Mouse (Mus musculus) embryonic facial prominence, embryonic 13.5 days (tissue): ENCODE results near the gene I0C0044D17Rik. TPM values are rescaled to one million over a fixed set of nuclear protein-coding genes. Genes with fewer than 3 reads are reported as not detected.
"Not testable (repeated sequence)": the region's sequence is repeated elsewhere in the genome, so short reads cannot be mapped to it uniquely, and the experiment has no call there.

ENCODE experiments used
- ATAC-seq: fragments of 200-750 bp; cut with Nextera tagmentation; 2 replicates; pipeline ENCODE4 v1.8.0; 2017; ENCODE audit warnings: low read depth; ENCODE audit not compliant: insufficient number of reproducible peaks, insufficient read depth, low FRiP score, low TSS enrichment
- H3K27ac ChIP-seq: fragments of 300-500 bp; sonication (generic); 2 replicates; pipeline ENCODE4 v1.5.1; 2015; ENCODE audit warnings: moderate library complexity, mild to moderate bottlenecking, inconsistent platforms
- H3K27me3 ChIP-seq: fragments of 300-500 bp; sonication (generic); 2 replicates; pipeline ENCODE4 v1.6.1; 2015; ENCODE audit warnings: mild to moderate bottlenecking, inconsistent platforms
- H3K36me3 ChIP-seq: fragments of 300-500 bp; sonication (generic); 2 replicates; pipeline ENCODE4 v1.6.1; 2015; ENCODE audit warnings: mild to moderate bottlenecking, inconsistent platforms
- H3K4me1 ChIP-seq: fragments of 300-500 bp; sonication (generic); 2 replicates; pipeline ENCODE4 v1.6.1; 2015; ENCODE audit warnings: inconsistent platforms
- H3K4me2 ChIP-seq: fragments of 300-500 bp; sonication (generic); 2 replicates; pipeline ENCODE4 v1.6.1; 2015; ENCODE audit warnings: moderate library complexity, mild to moderate bottlenecking, inconsistent platforms
- H3K4me3 ChIP-seq: fragments of 300-500 bp; sonication (generic); 2 replicates; pipeline ENCODE4 v1.5.1; 2015; ENCODE audit warnings: mild to moderate bottlenecking, inconsistent platforms
- H3K9ac ChIP-seq: fragments of 300-500 bp; sonication (generic); 2 replicates; pipeline ENCODE4 v1.6.1; 2015; ENCODE audit warnings: mild to moderate bottlenecking, inconsistent platforms
- H3K9me3 ChIP-seq: fragments of 300-500 bp; sonication (generic); 2 replicates; pipeline ENCODE4 v1.6.1; 2016; ENCODE audit warnings: inconsistent platforms
- WGBS: fragments of 180-500 bp; shearing (Covaris S2); methylation state at CpG from one replicate; pipeline ENCODE4 v1.1.7; 2015; ENCODE audit warnings: mixed read lengths; 5-methylcytosine and 5-hydroxymethylcytosine counted together
- polyA plus RNA-seq: library from polyadenylated mRNA; unstranded; fragments of >200 nt; fragmentation: Nextera tagmentation; extraction: Ambion mirVana; gene quantifications from 2 replicates; pipeline ENCODE4 v1.2.1, GENCODE M21; 2015

The I0C0044D17Rik gene
- polyA plus RNA-seq, 1 experiment from 2014 or later: not detected

- H3K27ac ChIP-seq: no peak overlapping the region
- H3K27me3 ChIP-seq: no peaks in the 10 kb centered on the region
- H3K4me2 ChIP-seq: no peak overlapping the region
- no peaks in the 10 kb centered on the region for H3K36me3 ChIP-seq
- no peaks in the 10 kb centered on the region for H3K9me3 ChIP-seq
- no peak overlapping the region for H3K9ac ChIP-seq
- no peak for ATAC-seq
- H3K4me3 ChIP-seq: no peak overlapping the region
- WGBS: 31% methylated on average over 3 of the region's 3 CpGs
- H3K4me1 ChIP-seq: peaks cover 17% of the 10 kb centered on the region
Observed at GRCm38 (mm10) chr4:98846396-98846795, 22.8 kb upstream of the I0C0044D17Rik start.

GRCm38 (mm10) chr4:98845687-98846125, 22.1 kb upstream of the I0C0044D17Rik start:
- no peak overlapping the region for H3K4me3 ChIP-seq
- no peak for ATAC-seq
- H3K27me3 ChIP-seq: no peaks in the 10 kb centered on the region
- H3K36me3 ChIP-seq: no peaks in the 10 kb centered on the region
- 62% methylated on average over 8 of the region's 8 CpGs for WGBS
- H3K27ac ChIP-seq: no peak overlapping the region
- H3K4me2 ChIP-seq: no peak overlapping the region
- no peak overlapping the region for H3K9ac ChIP-seq
- H3K4me1 ChIP-seq: peaks cover 17% of the 10 kb centered on the region
- no peaks in the 10 kb centered on the region for H3K9me3 ChIP-seq

GRCm38 (mm10) chr4:98845201-98845600, 21.6 kb upstream of the I0C0044D17Rik start:
- H3K4me2 ChIP-seq: no peak overlapping the region
- H3K36me3 ChIP-seq: no peaks in the 10 kb centered on the region
- no peaks in the 10 kb centered on the region for H3K27me3 ChIP-seq
- no peak overlapping the region for H3K9ac ChIP-seq
- peaks cover 17% of the 10 kb centered on the region for H3K4me1 ChIP-seq
- no peak overlapping the region for H3K4me3 ChIP-seq
- no peak for ATAC-seq
- no peaks in the 10 kb centered on the region for H3K9me3 ChIP-seq
- WGBS: 92% methylated on average over 4 of the region's 4 CpGs
- no peak overlapping the region for H3K27ac ChIP-seq

- Histone ChIP-seq H3K9ac (no peak overlapping the region), H3K4me2 (no peak overlapping the region), H3K27ac (no peak overlapping the region), H3K9me3 (no peaks in the 10 kb centered on the region), H3K4me1 (peaks cover 17% of the 10 kb centered on the region), H3K36me3 (no peaks in the 10 kb centered on the region), H3K27me3 (no peaks in the 10 kb centered on the region), H3K4me3 (no peak overlapping the region)
- 69% methylated on average over 7 of the region's 7 CpGs for WGBS
- no peak for ATAC-seq
Observed at GRCm38 (mm10) chr4:98843906-98844597, 20.4 kb upstream of the I0C0044D17Rik start.

GRCm38 (mm10) chr4:98841251-98841650, 17.6 kb upstream of the I0C0044D17Rik start:
- H3K4me1 ChIP-seq: peaks cover 17% of the 10 kb centered on the region
- not testable (repeated sequence) for H3K27me3 ChIP-seq, ATAC-seq, H3K4me3 ChIP-seq, H3K36me3 ChIP-seq, H3K9me3 ChIP-seq, H3K9ac ChIP-seq, H3K27ac ChIP-seq, H3K4me2 ChIP-seq
- WGBS: 94% methylated on average over 6 of the region's 6 CpGs

GRCm38 (mm10) chr4:98840526-98840925, 16.9 kb upstream of the I0C0044D17Rik start:
- Histone ChIP-seq H3K9me3 (no peaks in the 10 kb centered on the region), H3K4me3 (no peak overlapping the region), H3K9ac (no peak overlapping the region), H3K27me3 (no peaks in the 10 kb centered on the region), H3K4me1 (peaks cover 13% of the 10 kb centered on the region), H3K36me3 (no peaks in the 10 kb centered on the region), H3K4me2 (no peak overlapping the region), H3K27ac (no peak overlapping the region)
- 70% methylated on average over 6 of the region's 6 CpGs for WGBS
- no peak for ATAC-seq

GRCm38 (mm10) chr4:98838913-98839312, 15.3 kb upstream of the I0C0044D17Rik start:
- ATAC-seq: no peak
- WGBS: 29% methylated on average over 4 of the region's 4 CpGs

GRCm38 (mm10) chr4:98837715-98838505, 14.3 kb upstream of the I0C0044D17Rik start:
- 90% methylated on average over 16 of the region's 16 CpGs for WGBS
- Histone ChIP-seq H3K27me3 (no peaks in the 10 kb centered on the region), H3K36me3 (no peaks in the 10 kb centered on the region), H3K4me1 (peaks cover 18% of the 10 kb centered on the region), H3K4me2 (no peak overlapping the region), H3K4me3 (no peak overlapping the region), H3K9me3 (no peaks in the 10 kb centered on the region), H3K27ac (no peak overlapping the region), H3K9ac (no peak overlapping the region)
- no peak for ATAC-seq

More at GRCm38 (mm10) chr4:98838913-98839312, 15.3 kb upstream of the I0C0044D17Rik start:
- H3K27me3 ChIP-seq: no peaks in the 10 kb centered on the region
- H3K4me2 ChIP-seq: no peak overlapping the region
- no peaks in the 10 kb centered on the region for H3K36me3 ChIP-seq
- H3K4me3 ChIP-seq: no peak overlapping the region
- H3K4me1 ChIP-seq: peaks cover 18% of the 10 kb centered on the region
- H3K27ac ChIP-seq: peak overlapping the region; percentile 60
- H3K9ac ChIP-seq: no peak overlapping the region
- H3K9me3 ChIP-seq: no peaks in the 10 kb centered on the region

GRCm38 (mm10) chr4:98836519-98836918, 12.9 kb upstream of the I0C0044D17Rik start:
- no peak for ATAC-seq
- 43% methylated on average over 5 of the region's 5 CpGs for WGBS
- H3K36me3 ChIP-seq: no peaks in the 10 kb centered on the region

GRCm38 (mm10) chr4:98834782-98835181, 11.1 kb upstream of the I0C0044D17Rik start:
- Histone ChIP-seq H3K4me1 (peaks cover 18% of the 10 kb centered on the region), H3K27me3 (no peaks in the 10 kb centered on the region), H3K4me3 (no peak overlapping the region), H3K4me2 (no peak overlapping the region), H3K36me3 (no peaks in the 10 kb centered on the region), H3K27ac (no peak overlapping the region), H3K9me3 (no peaks in the 10 kb centered on the region), H3K9ac (no peak overlapping the region)
- WGBS: 46% methylated on average over 4 of the region's 4 CpGs
- ATAC-seq: no peak

More at GRCm38 (mm10) chr4:98836519-98836918, 12.9 kb upstream of the I0C0044D17Rik start:
- Histone ChIP-seq H3K9ac (no peak overlapping the region), H3K27ac (no peak overlapping the region), H3K4me2 (no peak overlapping the region), H3K9me3 (no peaks in the 10 kb centered on the region), H3K4me1 (peaks cover 18% of the 10 kb centered on the region), H3K27me3 (no peaks in the 10 kb centered on the region), H3K4me3 (no peak overlapping the region)

GRCm38 (mm10) chr4:98831726-98832125, 8.1 kb upstream of the I0C0044D17Rik start:
- Histone ChIP-seq H3K27ac (no peak overlapping the region), H3K9me3 (no peaks in the 10 kb centered on the region), H3K27me3 (no peaks in the 10 kb centered on the region), H3K4me2 (no peak overlapping the region), H3K4me3 (no peak overlapping the region), H3K36me3 (no peaks in the 10 kb centered on the region), H3K4me1 (peaks cover 12% of the 10 kb centered on the region), H3K9ac (no peak overlapping the region)
- ATAC-seq: no peak
- WGBS: 59% methylated on average over 1 of the region's 1 CpGs

- no peak for ATAC-seq
Observed at GRCm38 (mm10) chr4:98826701-98827100, 3.1 kb upstream of the I0C0044D17Rik start.

More at GRCm38 (mm10) chr4:98826701-98827100, 3.1 kb upstream of the I0C0044D17Rik start:
- H3K36me3 ChIP-seq: no peaks in the 10 kb centered on the region
- WGBS: 9% methylated on average over 3 of the region's 3 CpGs
- H3K27ac ChIP-seq: no peak overlapping the region
- H3K9me3 ChIP-seq: no peaks in the 10 kb centered on the region
- H3K4me2 ChIP-seq: no peak overlapping the region
- no peak overlapping the region for H3K4me3 ChIP-seq
- H3K27me3 ChIP-seq: no peaks in the 10 kb centered on the region
- peaks cover 8% of the 10 kb centered on the region for H3K4me1 ChIP-seq
- H3K9ac ChIP-seq: no peak overlapping the region
